Mouse (Mus musculus) ovary, postnatal 10 days (tissue): ENCODE measurements around the gene Hnrnph1.

Source experiments
- DNase-seq: peaks from one replicate; pipeline ENCODE4 v3.0.0; 2022; ENCODE audit warnings: low spot score

Gene Hnrnph1

GRCm38 (mm10) chr11:50403367-50404014, 26.7 kb downstream of the Hnrnph1 start:
- DNase-seq, result no peak

- DNase-seq, result no peak
These were observed 30.4 kb downstream of the Hnrnph1 start for GRCm38 (mm10) chr11:50407235-50407634.

GRCm38 (mm10) chr11:50415563-50416241, 38.9 kb downstream of the Hnrnph1 start:
- no peak for DNase-seq

GRCm38 (mm10) chr11:50417856-50418255, 41.1 kb downstream of the Hnrnph1 start:
- no peak for DNase-seq

- DNase-seq, result no peak
These were observed 44.7 kb downstream of the Hnrnph1 start for GRCm38 (mm10) chr11:50421461-50421860.

GRCm38 (mm10) chr11:50421934-50422780, 45.4 kb downstream of the Hnrnph1 start:
- DNase-seq, result peak; percentile 10

GRCm38 (mm10) chr11:50426056-50426455, 49.3 kb downstream of the Hnrnph1 start:
- DNase-seq, result no peak

GRCm38 (mm10) chr11:50430277-50431133, 53.7 kb downstream of the Hnrnph1 start, which contains the start of gene Rufy1:
Rufy1 (minus strand) TSS chr11:50431125.
- DNase-seq, result peak; percentile 74

- no peak for DNase-seq
These were observed 54.6 kb downstream of the Hnrnph1 start for GRCm38 (mm10) chr11:50431134-50432068.

GRCm38 (mm10) chr11:50432069-50432440, 55.3 kb downstream of the Hnrnph1 start:
- no peak for DNase-seq

GRCm38 (mm10) chr11:50432896-50433295, 56.1 kb downstream of the Hnrnph1 start:
- no peak for DNase-seq
